Mouse (Mus musculus): ENCODE measurements around the gene Rapgef3. TPM values are rescaled to one million over a fixed set of nuclear protein-coding genes. Genes with fewer than 3 reads are reported as not detected.

The Rapgef3 gene
- polyA plus RNA-seq, 1 experiment from 2014 or later: 18.7 TPM

DNA sequence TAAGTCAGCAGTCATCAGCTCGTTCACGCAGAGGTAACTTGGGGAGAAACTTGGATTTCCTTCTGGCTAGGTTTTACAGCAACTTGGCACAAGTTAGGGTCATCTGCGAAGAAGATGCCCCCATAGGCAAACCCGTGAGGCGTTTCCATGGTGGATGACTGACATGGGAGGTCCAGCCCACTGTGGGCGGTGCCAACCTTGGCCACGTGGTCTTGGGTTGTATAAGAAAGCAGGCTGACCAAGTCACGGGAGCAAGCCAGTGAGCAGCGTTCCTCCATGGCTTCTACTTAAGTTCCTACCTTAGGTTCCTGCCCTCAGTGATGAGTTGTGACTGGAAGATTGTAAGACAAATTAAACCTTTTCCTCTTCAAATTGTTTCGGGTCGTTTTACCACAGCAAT, 35.8 kb downstream of the Rapgef3 start:
- no peak for ATAC-seq
- WGBS: 84% methylated on average over 11 of the region's 11 CpGs
- TF ChIP-seq CTCF (IDR thresholded peaks at IDR 0.05): no peak
- no peak for TF ChIP-seq EP300 (IDR thresholded peaks at IDR 0.05)

GRCm38 (mm10) chr15:97731111-97731510, 36.7 kb downstream of the Rapgef3 start, which contains the start of gene Endou:
Gene Endou, minus strand, starts transcription at chr15:97731339.
- TF ChIP-seq CTCF (IDR thresholded peaks at IDR 0.05): no peak
- Histone ChIP-seq H3K9me3 (ENCODE audit: low read length) (no peaks in the 10 kb centered on the region), H3K27ac (ENCODE audit: low read length) (no peak within 1 kb of the TSS), H3K27me3 (replicated peaks; ENCODE audit: insufficient read depth, low read length) (no peaks in the 10 kb centered on the region), H3K9ac (replicated peaks; ENCODE audit: low read depth) (no peak within 1 kb of the TSS), H3K4me1 (ENCODE audit: insufficient read depth, low read depth, low read length) (no peaks in the 10 kb centered on the region), H3K36me3 (ENCODE audit: insufficient read depth, low read length) (no peaks in the 10 kb centered on the region), H3K4me3 (ENCODE audit: low read depth, low read length) (no peak within 1 kb of the TSS), H3K4me2 (replicated peaks; ENCODE audit: low read depth, low read length) (no peak within 1 kb of the TSS)
- WGBS: 88% methylated on average over 8 of the region's 8 CpGs
- ATAC-seq (no peak), DNase-seq (ENCODE audit: low spot score) (no peak)

More for the DNA sequence above, 35.8 kb downstream of the Rapgef3 start:
- Histone ChIP-seq H3K4me3 (ENCODE audit: low read depth, low read length) (no peak overlapping the region), H3K27ac (ENCODE audit: low read length) (no peak overlapping the region), H3K9me3 (ENCODE audit: low read length) (no peaks in the 10 kb centered on the region), H3K36me3 (ENCODE audit: insufficient read depth, low read length) (no peaks in the 10 kb centered on the region), H3K27me3 (replicated peaks; ENCODE audit: insufficient read depth, low read length) (no peaks in the 10 kb centered on the region), H3K4me2 (replicated peaks; ENCODE audit: low read depth, low read length) (no peak overlapping the region), H3K4me1 (ENCODE audit: insufficient read depth, low read depth, low read length) (no peaks in the 10 kb centered on the region), H3K9ac (replicated peaks; ENCODE audit: low read depth) (no peak overlapping the region)
- DNase-seq (ENCODE audit: low spot score): no peak

DNA sequence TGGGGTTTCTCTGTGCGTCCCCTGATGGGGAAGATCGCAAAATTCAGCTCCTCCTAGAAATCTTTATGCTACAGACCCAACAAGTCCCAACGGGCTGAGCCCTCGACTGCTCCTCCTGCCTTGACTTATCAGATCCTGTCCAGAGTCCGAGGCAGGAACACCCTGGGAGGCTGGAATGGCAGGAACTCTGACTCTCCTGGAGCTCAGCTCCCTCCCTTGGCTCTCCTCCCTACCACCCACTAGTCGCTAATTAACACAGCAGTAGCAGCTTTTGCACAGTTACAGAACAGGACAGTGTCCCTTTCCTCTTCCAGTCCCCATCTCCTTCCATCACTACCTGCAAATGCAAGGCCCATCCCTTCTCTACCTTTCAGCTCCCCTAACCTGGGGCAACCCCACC, 37.4 kb downstream of the Rapgef3 start:
- no peak for TF ChIP-seq EP300 (IDR thresholded peaks at IDR 0.05)
- TF ChIP-seq CTCF (IDR thresholded peaks at IDR 0.05): no peak
- Histone ChIP-seq H3K4me1 (ENCODE audit: insufficient read depth, low read depth, low read length) (no peaks in the 10 kb centered on the region), H3K4me2 (replicated peaks; ENCODE audit: low read depth, low read length) (no peak overlapping the region), H3K27ac (ENCODE audit: low read length) (no peak overlapping the region), H3K36me3 (ENCODE audit: insufficient read depth, low read length) (no peaks in the 10 kb centered on the region), H3K27me3 (replicated peaks; ENCODE audit: insufficient read depth, low read length) (no peaks in the 10 kb centered on the region), H3K9me3 (ENCODE audit: low read length) (no peaks in the 10 kb centered on the region), H3K9ac (replicated peaks; ENCODE audit: low read depth) (no peak overlapping the region), H3K4me3 (ENCODE audit: low read depth, low read length) (no peak overlapping the region)
- 44% methylated on average over 6 of the region's 6 CpGs for WGBS
- DNase-seq (ENCODE audit: low spot score) (no peak), ATAC-seq (no peak)

GRCm38 (mm10) chr15:97728804-97729203, 39.0 kb downstream of the Rapgef3 start:
- ATAC-seq (no peak), DNase-seq (ENCODE audit: low spot score) (no peak)
- Histone ChIP-seq H3K4me1 (ENCODE audit: insufficient read depth, low read depth, low read length) (no peaks in the 10 kb centered on the region), H3K9me3 (ENCODE audit: low read length) (no peaks in the 10 kb centered on the region), H3K4me2 (replicated peaks; ENCODE audit: low read depth, low read length) (no peak overlapping the region), H3K4me3 (ENCODE audit: low read depth, low read length) (no peak overlapping the region), H3K36me3 (ENCODE audit: insufficient read depth, low read length) (no peaks in the 10 kb centered on the region), H3K27me3 (replicated peaks; ENCODE audit: insufficient read depth, low read length) (no peaks in the 10 kb centered on the region), H3K9ac (replicated peaks; ENCODE audit: low read depth) (no peak overlapping the region), H3K27ac (ENCODE audit: low read length) (no peak overlapping the region)
- 55% methylated on average over 7 of the region's 7 CpGs for WGBS
- TF ChIP-seq EP300 (IDR thresholded peaks at IDR 0.05) (no peak), CTCF (IDR thresholded peaks at IDR 0.05) (no peak)

DNA sequence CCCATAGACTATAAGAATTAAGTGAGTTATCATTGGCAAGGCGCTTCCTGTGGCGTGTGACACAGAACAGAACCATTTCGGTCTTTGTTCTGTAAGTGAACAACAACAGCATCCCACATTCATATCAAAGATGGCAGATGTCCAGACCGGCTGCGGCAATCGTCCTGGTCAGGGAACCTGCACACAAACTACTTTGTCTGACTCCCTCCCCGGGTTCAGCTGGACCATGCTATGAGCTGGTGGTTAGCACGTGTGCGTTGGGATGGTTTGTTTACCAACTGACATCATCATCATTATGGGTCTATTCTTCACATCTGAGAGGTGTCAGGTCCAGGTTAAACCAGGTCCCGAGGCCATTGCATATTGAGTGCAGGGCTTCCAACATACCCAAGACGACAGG, 39.4 kb downstream of the Rapgef3 start:
- DNase-seq (ENCODE audit: low spot score): no peak
- H3K4me1 ChIP-seq (ENCODE audit: insufficient read depth, low read depth, low read length): no peaks in the 10 kb centered on the region
- H3K36me3 ChIP-seq (ENCODE audit: insufficient read depth, low read length): no peaks in the 10 kb centered on the region
- no peak overlapping the region for H3K9ac ChIP-seq (replicated peaks; ENCODE audit: low read depth)
- H3K9me3 ChIP-seq (ENCODE audit: low read length): no peaks in the 10 kb centered on the region
- 75% methylated on average over 11 of the region's 11 CpGs for WGBS
- no peak overlapping the region for H3K4me3 ChIP-seq (ENCODE audit: low read depth, low read length)
- H3K27me3 ChIP-seq (replicated peaks; ENCODE audit: insufficient read depth, low read length): no peaks in the 10 kb centered on the region
- TF ChIP-seq CTCF (IDR thresholded peaks at IDR 0.05) (no peak), EP300 (IDR thresholded peaks at IDR 0.05) (no peak)
- no peak for ATAC-seq
- H3K27ac ChIP-seq (ENCODE audit: low read length): no peak overlapping the region
- no peak overlapping the region for H3K4me2 ChIP-seq (replicated peaks; ENCODE audit: low read depth, low read length)

DNA sequence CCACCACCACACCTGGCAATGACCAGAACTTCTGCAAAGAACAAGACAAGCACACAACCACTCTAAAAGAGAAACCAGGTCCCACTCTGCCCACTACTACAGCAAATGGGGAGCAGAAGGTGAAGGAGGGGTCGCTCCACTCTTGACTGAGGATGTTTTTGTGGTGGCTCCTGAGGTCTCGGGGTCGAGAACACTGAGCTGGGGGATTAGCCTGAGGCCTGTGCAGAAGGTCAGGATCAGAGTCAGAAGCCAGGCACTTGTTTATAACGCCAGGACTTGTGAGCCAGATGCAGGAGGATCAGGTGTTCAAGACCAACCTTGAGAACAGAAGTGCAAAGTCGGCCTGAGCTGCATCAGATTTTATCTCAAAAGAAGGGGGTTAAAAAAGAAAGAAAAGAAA, 40.3 kb downstream of the Rapgef3 start:
- DNase-seq (ENCODE audit: low spot score) (no peak), ATAC-seq (no peak)
- Histone ChIP-seq H3K4me3 (ENCODE audit: low read depth, low read length) (no peak overlapping the region), H3K9me3 (ENCODE audit: low read length) (no peaks in the 10 kb centered on the region), H3K27ac (ENCODE audit: low read length) (no peak overlapping the region), H3K4me1 (ENCODE audit: insufficient read depth, low read depth, low read length) (no peaks in the 10 kb centered on the region), H3K4me2 (replicated peaks; ENCODE audit: low read depth, low read length) (no peak overlapping the region), H3K27me3 (replicated peaks; ENCODE audit: insufficient read depth, low read length) (no peaks in the 10 kb centered on the region), H3K36me3 (ENCODE audit: insufficient read depth, low read length) (no peaks in the 10 kb centered on the region), H3K9ac (replicated peaks; ENCODE audit: low read depth) (no peak overlapping the region)
- WGBS: 73% methylated on average over 5 of the region's 5 CpGs
- TF ChIP-seq CTCF (IDR thresholded peaks at IDR 0.05) (no peak), EP300 (IDR thresholded peaks at IDR 0.05) (no peak)

DNA sequence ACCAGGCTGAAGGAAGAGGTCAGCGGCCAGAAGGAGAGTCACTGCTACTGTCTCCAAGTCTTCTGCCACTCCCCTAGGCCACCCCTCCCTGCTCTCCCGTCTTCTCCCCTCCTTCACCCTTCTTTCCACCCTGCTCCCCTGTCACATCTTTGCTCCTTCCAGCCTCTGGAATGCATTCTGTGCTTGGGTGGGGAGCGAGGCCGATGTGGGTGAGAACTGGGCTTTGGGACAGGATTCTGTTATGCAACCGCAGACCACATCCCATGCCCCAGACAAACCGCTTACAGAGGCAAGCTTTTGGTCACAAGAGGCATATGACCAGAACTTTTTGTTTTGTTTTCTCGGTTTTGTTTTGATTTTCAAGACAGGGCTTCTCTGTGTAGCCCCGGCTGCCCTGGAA, 40.7 kb downstream of the Rapgef3 start:
- Histone ChIP-seq H3K9ac (replicated peaks; ENCODE audit: low read depth) (no peak overlapping the region), H3K4me1 (ENCODE audit: insufficient read depth, low read depth, low read length) (no peaks in the 10 kb centered on the region), H3K9me3 (ENCODE audit: low read length) (no peaks in the 10 kb centered on the region), H3K4me3 (ENCODE audit: low read depth, low read length) (no peak overlapping the region), H3K27me3 (replicated peaks; ENCODE audit: insufficient read depth, low read length) (no peaks in the 10 kb centered on the region), H3K36me3 (ENCODE audit: insufficient read depth, low read length) (no peaks in the 10 kb centered on the region), H3K4me2 (replicated peaks; ENCODE audit: low read depth, low read length) (no peak overlapping the region), H3K27ac (ENCODE audit: low read length) (no peak overlapping the region)
- DNase-seq (ENCODE audit: low spot score): peak; percentile 62
- TF ChIP-seq EP300 (IDR thresholded peaks at IDR 0.05): no peak
- TF ChIP-seq CTCF (IDR thresholded peaks at IDR 0.05): no peak
- peak; percentile 63 for ATAC-seq
- WGBS: 47% methylated on average over 8 of the region's 8 CpGs

Data from lung, postnatal 0 days (tissue).